Mouse (Mus musculus): Measurements from ENCODE around the gene Cenpl.

DNA sequence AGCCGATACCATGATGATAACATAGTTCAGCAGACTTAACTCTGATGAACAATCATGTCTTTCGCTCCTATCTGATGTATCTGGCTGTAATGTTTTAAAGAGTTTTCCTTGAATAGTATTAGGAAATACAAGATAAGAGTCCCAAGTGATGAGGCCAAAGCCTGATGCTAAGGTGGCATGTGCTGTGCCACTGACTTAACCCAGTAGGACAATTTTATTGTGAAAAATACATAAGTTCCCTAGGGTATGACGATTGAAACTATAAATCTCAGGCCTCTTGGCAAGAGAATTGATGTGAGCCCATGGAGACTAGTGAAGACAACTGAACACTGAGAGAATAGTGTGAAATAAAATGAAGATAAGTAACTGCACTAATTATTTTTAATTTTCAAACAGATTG, 32.9 kb upstream of the Cenpl start:
- no peak for TF ChIP-seq POLR2A (IDR thresholded peaks at IDR 0.05; ENCODE audit: low read depth, low read length)
- TF ChIP-seq CTCF (IDR thresholded peaks at IDR 0.05; ENCODE audit: extremely low read depth, insufficient read length, insufficient replicate concordance, low read depth, low read length): no peak
